Mouse (Mus musculus) lung, postnatal 25 days (tissue): ENCODE data around the gene Olfr1417.
A peak's percentile ranks its signal among the peaks of the same experiment; 100 is the strongest.
"Not testable (repeated sequence)": the region's sequence is repeated elsewhere in the genome, so short reads cannot be mapped to it uniquely, and the experiment has no call there.

ENCODE experiments used
- DNase-seq: peaks from one replicate; pipeline ENCODE4 v3.0.0; 2022; ENCODE audit warnings: low spot score

Gene Olfr1417

GRCm38 (mm10) chr19:11839119-11839518, at the start of gene Olfr1417:
Olfr1417 (minus strand) TSS chr19:11839219.
- DNase-seq: no peak

- DNase-seq: no peak
These were observed 47.2 kb upstream of the Olfr1417 start, which contains the start of gene Olfr1420 for GRCm38 (mm10) chr19:11886265-11886664. Olfr1420 (plus strand) TSS chr19:11886565.

GRCm38 (mm10) chr19:11878404-11878803, 39.4 kb upstream of the Olfr1417 start:
- not testable (repeated sequence) for DNase-seq

GRCm38 (mm10) chr19:11875006-11875405, 36.0 kb upstream of the Olfr1417 start, which contains the start of gene Olfr1419:
Olfr1419 (minus strand) TSS chr19:11875106.
- DNase-seq: no peak

GRCm38 (mm10) chr19:11867837-11868236, 28.8 kb upstream of the Olfr1417 start:
- no peak for DNase-seq

- no peak for DNase-seq
These were observed 21.9 kb upstream of the Olfr1417 start, which contains the start of gene Olfr1418 for GRCm38 (mm10) chr19:11860966-11861365. Olfr1418 (minus strand) TSS chr19:11861066.

GRCm38 (mm10) chr19:11856506-11856905, 17.5 kb upstream of the Olfr1417 start:
- no peak for DNase-seq

GRCm38 (mm10) chr19:11854821-11855220, 15.8 kb upstream of the Olfr1417 start:
- DNase-seq: no peak

GRCm38 (mm10) chr19:11852652-11853051, 13.6 kb upstream of the Olfr1417 start:
- no peak for DNase-seq

- DNase-seq: no peak
These were observed 7.3 kb upstream of the Olfr1417 start for GRCm38 (mm10) chr19:11846333-11846732.

GRCm38 (mm10) chr19:11823346-11824065, 15.5 kb downstream of the Olfr1417 start:
- DNase-seq: no peak

GRCm38 (mm10) chr19:11820211-11820610, 18.8 kb downstream of the Olfr1417 start:
- no peak for DNase-seq

- peak; percentile 90 for DNase-seq
These were observed 19.2 kb downstream of the Olfr1417 start for GRCm38 (mm10) chr19:11819800-11820199.

- no peak for DNase-seq
These were observed 19.8 kb downstream of the Olfr1417 start, which contains the start of gene Stx3 for GRCm38 (mm10) chr19:11819143-11819700. Stx3 (minus strand) TSS chr19:11819403.

- DNase-seq: peak; percentile 75
These were observed 20.5 kb downstream of the Olfr1417 start for GRCm38 (mm10) chr19:11818199-11819142.

- no peak for DNase-seq
These were observed 21.4 kb downstream of the Olfr1417 start for GRCm38 (mm10) chr19:11817586-11817985.

GRCm38 (mm10) chr19:11816706-11817105, 22.3 kb downstream of the Olfr1417 start:
- no peak for DNase-seq

- DNase-seq: no peak
These were observed 24.2 kb downstream of the Olfr1417 start for GRCm38 (mm10) chr19:11814742-11815333.

- peak; percentile 50 for DNase-seq
These were observed 25.4 kb downstream of the Olfr1417 start for GRCm38 (mm10) chr19:11813649-11814048.

GRCm38 (mm10) chr19:11813136-11813535, 25.9 kb downstream of the Olfr1417 start:
- no peak for DNase-seq

GRCm38 (mm10) chr19:11811688-11812365, 27.2 kb downstream of the Olfr1417 start:
- no peak for DNase-seq
